Mouse (Mus musculus) hindbrain, postnatal 0 days (tissue): ENCODE results near the gene Eif4ebp2. TPM values are rescaled to one million over a fixed set of nuclear protein-coding genes. Genes with fewer than 3 reads are reported as not detected.

Experiments used
- ATAC-seq: fragments of 200-750 bp; cut with Nextera tagmentation; 2 replicates; pipeline ENCODE4 v1.8.0; 2017; ENCODE audit warnings: mild to moderate bottlenecking, moderate TSS enrichment, moderate library complexity
- DNase-seq: peaks from one replicate; pipeline ENCODE4 v3.0.0-alpha.2; 2015; ENCODE audit warnings: low spot score
- H3K27ac ChIP-seq: fragments of 300-500 bp; sonication (generic); 2 replicates; pipeline ENCODE4 v1.5.1; 2014; ENCODE audit warnings: mild to moderate bottlenecking
- H3K27me3 ChIP-seq: fragments of 300-500 bp; sonication (generic); 2 replicates; pipeline ENCODE4 v1.6.1; 2014; ENCODE audit warnings: low read length, mixed read lengths; ENCODE audit not compliant: insufficient read depth
- H3K36me3 ChIP-seq: fragments of 300-500 bp; sonication (generic); 2 replicates; pipeline ENCODE4 v1.6.1; 2014; ENCODE audit warnings: low read length, mixed read lengths; ENCODE audit not compliant: insufficient read depth
- H3K4me1 ChIP-seq: fragments of 300-500 bp; sonication (generic); 2 replicates; pipeline ENCODE4 v1.6.1; 2014; ENCODE audit warnings: antibody characterized with exemption, low read length, mixed read lengths; ENCODE audit not compliant: insufficient read depth
- H3K4me2 ChIP-seq: fragments of 300-500 bp; sonication (generic); 2 replicates; pipeline ENCODE4 v1.6.1; 2014; ENCODE audit warnings: low read depth, mild to moderate bottlenecking, low read length, moderate library complexity, mixed read lengths
- H3K4me3 ChIP-seq: fragments of 300-500 bp; sonication (generic); 2 replicates; pipeline ENCODE4 v1.5.1; 2014; ENCODE audit warnings: low read length
- H3K9ac ChIP-seq: fragments of 300-500 bp; sonication (generic); replicated peaks from 2 replicates; pipeline ENCODE4 v1.6.1; 2014; ENCODE audit warnings: mild to moderate bottlenecking, low read length, moderate library complexity, mixed read lengths
- H3K9me3 ChIP-seq: fragments of 300-500 bp; sonication (generic); 2 replicates; pipeline ENCODE4 v1.6.1; 2016; ENCODE audit warnings: low read length, mixed read lengths
- CTCF ChIP-seq: IDR thresholded peaks from 2 replicates; pipeline ENCODE4 v1.5.1; 2016; ENCODE audit warnings: antibody characterized with exemption, control low read depth, low read depth
- WGBS: fragments of 180-500 bp; shearing (Covaris S2); extraction: QIAGEN DNeasy Blood & Tissue Kit; methylation state at CpG from one replicate; pipeline ENCODE4 v1.1.7; 2014; 5-methylcytosine and 5-hydroxymethylcytosine counted together
- polyA plus RNA-seq: library from polyadenylated mRNA; unstranded; fragments of >200 nt; fragmentation: Nextera tagmentation; extraction: Ambion mirVana; gene quantifications from 2 replicates; pipeline ENCODE4 v1.2.1, GENCODE M21; 2015
- total RNA-seq: library from RNA; depleted of rRNA; stranded (reverse); fragments of >200 nt; gene quantifications from 2 replicates; pipeline ENCODE4 v1.2.3, GENCODE M21; 2014

Gene Eif4ebp2
- total and polyA plus RNA-seq, 2 experiments from 2014 or later: 16.2 to 35.9 TPM

- no peak for TF ChIP-seq CTCF
- Histone ChIP-seq H3K4me1 (peaks cover 6% of the 10 kb centered on the region; the same call in 1 of the 2 replicates), H3K9ac (no peak overlapping the region), H3K9me3 (no peaks in the 10 kb centered on the region), H3K4me2 (no peak overlapping the region), H3K27me3 (peaks cover 33% of the 10 kb centered on the region; the same call in 1 of the 2 replicates), H3K27ac (no peak overlapping the region), H3K4me3 (no peak overlapping the region), H3K36me3 (no peaks in the 10 kb centered on the region)
- 36% methylated on average over 2 of the region's 2 CpGs for WGBS
- no peak for DNase-seq
- ATAC-seq: no peak
Observed at GRCm38 (mm10) chr10:61417046-61417445, 35.4 kb downstream of the Eif4ebp2 start.

GRCm38 (mm10) chr10:61416561-61416960, 35.9 kb downstream of the Eif4ebp2 start:
- 42% methylated on average over 7 of the region's 7 CpGs for WGBS
- Histone ChIP-seq H3K4me1 (peaks cover 6% of the 10 kb centered on the region; the same call in 1 of the 2 replicates), H3K27ac (no peak overlapping the region), H3K4me3 (no peak overlapping the region), H3K4me2 (no peak overlapping the region), H3K36me3 (no peaks in the 10 kb centered on the region), H3K27me3 (peaks cover 33% of the 10 kb centered on the region; the same call in 1 of the 2 replicates), H3K9me3 (no peaks in the 10 kb centered on the region), H3K9ac (no peak overlapping the region)
- TF ChIP-seq CTCF: no peak
- ATAC-seq: no peak
- no peak for DNase-seq

DNA sequence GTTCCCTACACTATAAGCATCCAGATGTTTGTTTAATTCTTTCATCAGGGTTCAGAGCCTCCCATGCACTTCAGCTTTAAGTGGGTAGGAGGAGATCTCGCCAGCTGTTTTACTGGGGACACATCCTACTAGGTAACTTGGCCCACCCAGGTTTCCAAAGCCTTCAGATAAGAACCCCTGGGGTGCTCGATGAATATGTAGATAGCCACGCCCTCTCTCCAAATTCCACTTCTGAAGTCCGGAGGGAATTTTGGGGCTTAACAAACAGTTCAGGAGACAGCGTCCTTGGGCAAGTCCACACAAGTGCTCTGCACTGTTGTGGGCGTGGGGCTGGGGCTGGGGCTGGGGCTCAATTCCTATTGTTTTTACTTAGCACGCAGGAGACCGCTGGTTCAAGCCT, 36.6 kb downstream of the Eif4ebp2 start:
- Histone ChIP-seq H3K27me3 (peaks cover 33% of the 10 kb centered on the region; the same call in 1 of the 2 replicates), H3K27ac (no peak overlapping the region), H3K4me1 (peaks cover 6% of the 10 kb centered on the region; the same call in 1 of the 2 replicates), H3K9me3 (no peaks in the 10 kb centered on the region), H3K4me3 (no peak overlapping the region), H3K4me2 (no peak overlapping the region), H3K36me3 (no peaks in the 10 kb centered on the region), H3K9ac (no peak overlapping the region)
- ATAC-seq (no peak), DNase-seq (no peak)
- WGBS: 20% methylated on average over 8 of the region's 8 CpGs
- no peak for TF ChIP-seq CTCF

GRCm38 (mm10) chr10:61415240-61415639, 37.2 kb downstream of the Eif4ebp2 start:
- no peak for ATAC-seq
- peaks cover 33% of the 10 kb centered on the region; the same call in 1 of the 2 replicates for H3K27me3 ChIP-seq

GRCm38 (mm10) chr10:61412910-61413625, 39.4 kb downstream of the Eif4ebp2 start:
- H3K9ac ChIP-seq: no peak overlapping the region
- peaks cover 17% of the 10 kb centered on the region; the same call in 1 of the 2 replicates for H3K27me3 ChIP-seq
- no peak overlapping the region for H3K4me2 ChIP-seq
- no peak overlapping the region for H3K4me3 ChIP-seq
- H3K27ac ChIP-seq: no peak overlapping the region
- WGBS: 64% methylated on average over 21 of the region's 21 CpGs
- H3K9me3 ChIP-seq: no peaks in the 10 kb centered on the region
- DNase-seq (no peak), ATAC-seq (no peak)
- H3K4me1 ChIP-seq: peaks cover 1% of the 10 kb centered on the region; the same call in 1 of the 2 replicates
- H3K36me3 ChIP-seq: no peaks in the 10 kb centered on the region
- TF ChIP-seq CTCF: no peak

More at GRCm38 (mm10) chr10:61415240-61415639, 37.2 kb downstream of the Eif4ebp2 start:
- DNase-seq: no peak
- Histone ChIP-seq H3K9ac (no peak overlapping the region), H3K4me2 (no peak overlapping the region), H3K4me1 (peaks cover 6% of the 10 kb centered on the region; the same call in 1 of the 2 replicates), H3K27ac (no peak overlapping the region), H3K36me3 (no peaks in the 10 kb centered on the region), H3K9me3 (no peaks in the 10 kb centered on the region), H3K4me3 (no peak overlapping the region)
- no peak for TF ChIP-seq CTCF
- WGBS: 71% methylated on average over 3 of the region's 3 CpGs

DNA sequence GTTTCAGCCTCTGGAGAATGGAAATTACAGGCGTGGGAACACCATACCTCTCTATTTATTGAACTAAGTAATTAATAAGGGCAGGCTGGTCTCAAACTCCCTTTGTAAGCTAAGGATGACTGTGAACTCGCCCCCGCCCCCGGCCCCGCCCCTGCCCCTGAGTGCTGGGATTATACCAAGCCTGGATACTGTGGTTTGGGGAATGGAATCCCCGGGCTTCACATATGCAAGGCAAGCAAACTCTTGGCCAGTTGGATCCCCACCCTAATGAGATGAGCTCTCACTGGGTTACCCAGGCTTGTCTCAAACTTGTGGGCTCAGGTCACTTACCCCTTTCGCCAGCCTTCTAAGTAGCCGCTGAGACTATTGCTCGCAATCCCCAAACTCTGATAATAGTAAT, 42.3 kb downstream of the Eif4ebp2 start:
- Histone ChIP-seq H3K9me3 (no peaks in the 10 kb centered on the region), H3K36me3 (no peaks in the 10 kb centered on the region), H3K4me1 (no peaks in the 10 kb centered on the region), H3K9ac (no peak overlapping the region), H3K4me3 (no peak overlapping the region), H3K27me3 (no peaks in the 10 kb centered on the region), H3K27ac (no peak overlapping the region), H3K4me2 (no peak overlapping the region)
- TF ChIP-seq CTCF: no peak
- WGBS: 32% methylated on average over 9 of the region's 9 CpGs
- DNase-seq (no peak), ATAC-seq (no peak)

DNA sequence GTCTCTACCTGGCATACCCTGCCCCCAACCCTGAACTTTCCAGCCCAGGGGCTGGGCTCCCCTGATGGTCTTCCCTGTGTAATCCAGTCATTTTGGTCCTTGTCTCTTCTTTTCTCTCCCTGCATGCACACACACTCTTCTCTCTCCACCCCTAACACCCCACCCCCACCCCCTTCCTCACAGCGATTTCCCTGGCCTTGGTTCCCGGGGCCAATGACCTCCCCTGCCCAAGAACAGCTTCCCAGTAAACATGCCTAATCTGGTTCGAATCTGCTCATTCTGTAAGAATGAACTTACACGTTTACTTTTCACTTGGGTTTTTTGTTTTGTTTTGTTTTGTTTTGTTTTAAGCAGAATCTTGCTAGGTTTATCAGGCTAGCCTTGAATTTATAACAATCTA, 42.7 kb downstream of the Eif4ebp2 start:
- H3K9ac ChIP-seq: no peak overlapping the region
- TF ChIP-seq CTCF: no peak
- H3K4me2 ChIP-seq: no peak overlapping the region
- H3K9me3 ChIP-seq: no peaks in the 10 kb centered on the region
- WGBS: 9% methylated on average over 4 of the region's 4 CpGs
- ATAC-seq (no peak), DNase-seq (no peak)
- H3K4me3 ChIP-seq: no peak overlapping the region
- H3K27ac ChIP-seq: no peak overlapping the region
- no peaks in the 10 kb centered on the region for H3K4me1 ChIP-seq
- H3K27me3 ChIP-seq: no peaks in the 10 kb centered on the region
- no peaks in the 10 kb centered on the region for H3K36me3 ChIP-seq
